Mouse (Mus musculus) embryonic facial prominence, embryonic 15.5 days (tissue): Measurements from ENCODE around the gene Dnah1. TPM values are rescaled to one million over a fixed set of nuclear protein-coding genes. Genes with fewer than 3 reads are reported as not detected.

Experiments
- ATAC-seq: fragments of 200-750 bp; cut with Nextera tagmentation; 2 replicates; pipeline ENCODE4 v1.8.0; 2017; ENCODE audit warnings: low read depth, moderate TSS enrichment; ENCODE audit not compliant: insufficient number of reproducible peaks, low FRiP score, low TSS enrichment
- H3K27ac ChIP-seq: fragments of 300-500 bp; sonication (generic); replicated peaks from 2 replicates; pipeline ENCODE4 v1.5.1; 2015; ENCODE audit warnings: mild to moderate bottlenecking, inconsistent platforms
- H3K27me3 ChIP-seq: fragments of 300-500 bp; sonication (generic); 2 replicates; pipeline ENCODE4 v1.6.1; 2015; ENCODE audit warnings: inconsistent platforms
- H3K36me3 ChIP-seq: fragments of 300-500 bp; sonication (generic); 2 replicates; pipeline ENCODE4 v1.6.1; 2015; ENCODE audit warnings: mild to moderate bottlenecking, inconsistent platforms
- H3K4me1 ChIP-seq: fragments of 300-500 bp; sonication (generic); 2 replicates; pipeline ENCODE4 v1.6.1; 2015; ENCODE audit warnings: inconsistent platforms
- H3K4me2 ChIP-seq: fragments of 300-500 bp; sonication (generic); replicated peaks from 2 replicates; pipeline ENCODE4 v1.6.1; 2015; ENCODE audit warnings: mild to moderate bottlenecking, inconsistent platforms
- H3K4me3 ChIP-seq: fragments of 300-500 bp; sonication (generic); replicated peaks from 2 replicates; pipeline ENCODE4 v1.5.1; 2015; ENCODE audit warnings: mild to moderate bottlenecking, inconsistent platforms
- H3K9ac ChIP-seq: fragments of 300-500 bp; sonication (generic); 2 replicates; pipeline ENCODE4 v1.6.1; 2015; ENCODE audit warnings: inconsistent platforms
- H3K9me3 ChIP-seq: fragments of 300-500 bp; sonication (generic); replicated peaks from 2 replicates; pipeline ENCODE4 v1.6.1; 2016; ENCODE audit warnings: inconsistent platforms
- WGBS: fragments of 180-500 bp; shearing (Covaris S2); methylation state at CpG from one replicate; pipeline ENCODE4 v1.1.7; 2015; 5-methylcytosine and 5-hydroxymethylcytosine counted together
- polyA plus RNA-seq: library from polyadenylated mRNA; unstranded; fragments of >200 nt; fragmentation: Nextera tagmentation; extraction: Ambion mirVana; gene quantifications from 2 replicates; pipeline ENCODE4 v1.2.1, GENCODE M21; 2015

Gene Dnah1
- polyA plus RNA-seq, 1 experiment from 2014 or later = 7.2 TPM

DNA sequence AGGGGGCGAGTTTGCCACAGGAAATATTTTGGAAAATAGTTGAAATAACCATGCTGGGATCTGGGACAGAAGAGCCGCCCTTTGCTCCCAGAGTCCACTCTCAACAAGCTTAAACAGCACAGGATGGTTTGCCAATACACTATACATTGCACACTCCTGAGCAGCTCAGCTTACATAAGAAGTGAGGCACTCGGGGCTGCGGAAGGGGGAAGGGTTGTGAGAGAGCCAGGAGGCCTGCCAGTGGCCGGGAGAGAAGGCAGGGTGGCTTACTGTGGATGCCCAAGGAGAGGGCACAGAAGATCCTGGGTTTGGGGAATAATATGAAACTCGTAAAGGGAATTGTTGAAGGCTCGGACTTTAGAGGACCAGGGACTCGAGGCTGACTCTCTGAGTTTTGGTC, 109.8 kb downstream of the Dnah1 start:
- no peak for ATAC-seq
- no peak overlapping the region for H3K4me3 ChIP-seq
- no peak overlapping the region; the same call in 1 of the 2 replicates for H3K27ac ChIP-seq
- WGBS = 59% methylated on average over 8 of the region's 8 CpGs
- H3K9ac ChIP-seq = no peak overlapping the region
- no peaks in the 10 kb centered on the region for H3K27me3 ChIP-seq
- peaks cover 30% of the 10 kb centered on the region for H3K4me1 ChIP-seq
- no peaks in the 10 kb centered on the region for H3K9me3 ChIP-seq
- H3K36me3 ChIP-seq = no peaks in the 10 kb centered on the region
- no peak overlapping the region for H3K4me2 ChIP-seq

DNA sequence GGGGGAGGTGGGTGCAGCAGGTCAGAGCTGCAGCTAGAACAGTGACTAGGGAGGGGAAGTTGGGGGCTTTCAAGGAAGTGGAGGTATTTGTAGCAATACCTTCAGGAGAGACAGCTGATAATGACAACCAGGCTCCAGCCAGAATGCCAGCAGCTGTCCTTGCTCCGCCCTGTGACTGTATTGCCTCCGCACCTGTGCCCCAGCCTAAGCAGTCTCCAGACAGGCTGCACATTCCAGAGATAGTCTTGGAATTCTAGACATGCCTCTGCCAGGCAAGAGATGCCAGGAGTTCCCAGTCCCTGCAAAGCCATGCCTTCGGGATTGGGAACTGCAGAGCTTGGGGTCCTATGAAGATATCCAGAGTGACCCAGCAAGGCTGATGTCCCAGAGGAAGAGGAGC, 111.2 kb downstream of the Dnah1 start:
- Histone ChIP-seq H3K27me3 (no peaks in the 10 kb centered on the region), H3K4me3 (no peak overlapping the region), H3K27ac (0 out of 2 replicates have a peak overlapping the region, but pooled peaks have one; percentile 34), H3K4me2 (no peak overlapping the region), H3K4me1 (peaks cover 25% of the 10 kb centered on the region), H3K36me3 (no peaks in the 10 kb centered on the region), H3K9me3 (no peaks in the 10 kb centered on the region), H3K9ac (no peak overlapping the region)
- no peak for ATAC-seq
- 64% methylated on average over 3 of the region's 3 CpGs for WGBS

GRCm38 (mm10) chr14:31211854-31212253, 111.8 kb downstream of the Dnah1 start:
- Histone ChIP-seq H3K9ac (no peak overlapping the region), H3K27me3 (no peaks in the 10 kb centered on the region), H3K36me3 (no peaks in the 10 kb centered on the region), H3K27ac (no peak overlapping the region), H3K4me2 (no peak overlapping the region), H3K4me1 (peaks cover 27% of the 10 kb centered on the region), H3K9me3 (no peaks in the 10 kb centered on the region), H3K4me3 (no peak overlapping the region)
- WGBS = 89% methylated on average over 6 of the region's 6 CpGs
- ATAC-seq = no peak

Other genes with a start within 250 kb of the Dnah1 start
- 61.3 and 67.3 TPM in 2 replicates for gene Smim4, start 194.9 kb downstream of the Dnah1 start, polyA plus RNA-seq
- 393 and 421 TPM in 2 replicates for gene Nt5dc2, start 192.8 kb downstream of the Dnah1 start, polyA plus RNA-seq
- gene Stab1, start 155.3 kb downstream of the Dnah1 start, polyA plus RNA-seq = 50.6 and 66.2 TPM in 2 replicates
- 267 and 372 TPM in 2 replicates for gene Tnnc1, start 115.6 kb downstream of the Dnah1 start, polyA plus RNA-seq
- 394 and 407 TPM in 2 replicates for gene Nisch, start 107.0 kb downstream of the Dnah1 start, polyA plus RNA-seq
- gene Sema3g, start 106.0 kb downstream of the Dnah1 start, polyA plus RNA-seq = 1.3 and 1.8 TPM in 2 replicates
- gene Phf7, start 72.6 kb downstream of the Dnah1 start, polyA plus RNA-seq = 10.1 and 12.1 TPM in 2 replicates
- gene Bap1, start 72.4 kb downstream of the Dnah1 start, polyA plus RNA-seq = 74.6 and 76.9 TPM in 2 replicates
- gene Capn7, start 12.7 kb upstream of the Dnah1 start, polyA plus RNA-seq = 41.6 and 42.3 TPM in 2 replicates
- gene Sh3bp5, start 112.2 kb upstream of the Dnah1 start, polyA plus RNA-seq = 29.1 and 30.4 TPM in 2 replicates
- 26.1 and 27.0 TPM in 2 replicates for gene Eaf1, start 170.5 kb upstream of the Dnah1 start, polyA plus RNA-seq
- 55.4 and 57.5 TPM in 2 replicates for gene Mettl6, start 171.1 kb upstream of the Dnah1 start, polyA plus RNA-seq